Mouse (Mus musculus): Measurements from ENCODE around the gene Fut11. TPM values are rescaled to one million over a fixed set of nuclear protein-coding genes. Genes with fewer than 3 reads are reported as not detected.

Fut11 gene
- polyA plus RNA-seq (2011; ENCODE audit: insufficient read depth, insufficient read length, low read depth, missing spikeins) = 8.0 and 8.9 TPM in 2 replicates

DNA sequence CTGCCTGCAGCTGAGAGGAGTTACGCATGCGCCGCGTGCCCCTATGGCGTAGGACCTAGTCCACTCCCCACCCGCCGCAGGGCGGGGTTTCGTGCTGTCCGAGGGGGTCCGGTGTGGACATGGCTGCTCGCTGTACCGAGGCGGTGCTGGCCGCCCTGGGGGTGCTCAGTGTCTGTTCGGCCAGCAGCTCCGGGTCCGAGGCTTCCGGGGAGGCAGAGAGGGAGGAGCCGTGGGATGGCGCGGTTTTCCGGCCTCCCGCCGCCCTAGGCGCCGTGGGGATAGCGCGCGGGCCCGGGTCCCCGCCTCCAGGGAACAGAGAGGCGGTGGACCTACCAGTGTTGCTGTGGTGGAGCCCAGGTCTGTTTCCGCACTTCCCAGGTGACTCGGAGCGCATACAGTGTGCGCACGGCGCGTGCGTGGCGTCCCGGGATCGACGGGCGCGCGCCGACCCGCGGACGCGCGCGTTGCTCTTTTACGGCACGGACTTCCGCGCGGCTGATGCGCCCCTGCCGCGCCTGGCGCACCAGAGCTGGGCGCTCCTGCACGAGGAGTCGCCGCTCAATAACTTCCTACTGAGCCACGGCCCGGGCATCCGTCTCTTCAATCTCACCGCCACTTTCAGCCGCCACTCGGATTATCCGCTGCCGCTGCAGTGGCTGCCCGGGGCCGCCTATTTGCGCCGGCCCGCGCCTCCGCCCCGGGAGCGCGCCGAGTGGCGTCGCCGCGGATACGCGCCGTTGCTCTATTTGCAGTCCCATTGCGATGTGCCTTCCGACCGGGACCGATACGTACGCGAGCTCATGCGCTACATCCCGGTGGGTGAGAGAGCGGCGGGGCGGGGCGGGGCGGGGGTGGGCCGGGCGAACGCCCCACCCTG is at the start of gene Fut11:
Gene Fut11 (plus strand): TSS at position 85 of the 877 bp plus-strand sequence.
- Histone ChIP-seq H3K9me3 (replicated peaks; ENCODE audit: control insufficient read depth, insufficient read depth, low read length, poor library complexity, severe bottlenecking) (no peaks in the 10 kb centered on the region), H3K9ac (ENCODE audit: low read depth, poor library complexity, severe bottlenecking) (peak within 1 kb of the TSS; percentile 47), H3K4me3 (ENCODE audit: low read depth, low read length) (peak within 1 kb of the TSS; percentile 60), H3K36me3 (ENCODE audit: control insufficient read depth, insufficient read depth, low read length, poor library complexity, severe bottlenecking) (peaks cover 25% of the 10 kb centered on the region), H3K27ac (ENCODE audit: insufficient read depth, low read length) (peak within 1 kb of the TSS; percentile 44), H3K4me1 (ENCODE audit: control insufficient read depth, insufficient read depth, low read length) (no peaks in the 10 kb centered on the region), H3K27me3 (ENCODE audit: control insufficient read depth, insufficient read depth, low read length, poor library complexity, severe bottlenecking) (no peaks in the 10 kb centered on the region)
- TF ChIP-seq CTCF (IDR thresholded peaks at IDR 0.05; ENCODE audit: low read depth, low read length) (no peak), EP300 (IDR thresholded peaks at IDR 0.05; ENCODE audit: insufficient read depth, low read depth, low read length) (no peak), POLR2A (IDR thresholded peaks at IDR 0.05; ENCODE audit: insufficient read depth, low read length) (no peak)

DNA sequence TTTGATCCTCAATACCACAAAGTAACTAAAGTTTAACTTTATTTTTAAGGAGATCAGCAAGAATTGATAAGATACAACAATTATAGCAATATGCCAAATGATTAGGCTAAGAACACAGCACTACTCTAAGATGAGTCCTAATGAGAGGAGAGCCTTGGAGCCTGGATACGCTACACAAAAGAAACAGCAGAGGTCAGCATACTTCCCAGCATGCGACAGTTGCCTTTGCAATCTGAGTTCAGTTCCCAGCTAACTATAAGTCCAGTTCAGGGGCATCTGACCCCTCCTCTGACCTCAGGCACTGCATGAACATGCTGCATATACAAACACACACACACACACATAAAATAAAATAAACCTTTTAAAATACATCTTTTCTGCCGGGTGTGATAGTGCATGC is 49.2 kb upstream of the Fut11 start:
- TF ChIP-seq EP300 (IDR thresholded peaks at IDR 0.05; ENCODE audit: insufficient read depth, low read depth, low read length) = no peak
- TF ChIP-seq POLR2A (IDR thresholded peaks at IDR 0.05; ENCODE audit: insufficient read depth, low read length) = no peak
- TF ChIP-seq CTCF (IDR thresholded peaks at IDR 0.05; ENCODE audit: low read depth, low read length) = peak; percentile 3
- Histone ChIP-seq H3K4me3 (ENCODE audit: low read depth, low read length) (no peak overlapping the region), H3K9ac (ENCODE audit: low read depth, poor library complexity, severe bottlenecking) (no peak overlapping the region), H3K27me3 (ENCODE audit: control insufficient read depth, insufficient read depth, low read length, poor library complexity, severe bottlenecking) (no peaks in the 10 kb centered on the region), H3K9me3 (replicated peaks; ENCODE audit: control insufficient read depth, insufficient read depth, low read length, poor library complexity, severe bottlenecking) (no peaks in the 10 kb centered on the region), H3K36me3 (ENCODE audit: control insufficient read depth, insufficient read depth, low read length, poor library complexity, severe bottlenecking) (no peaks in the 10 kb centered on the region), H3K27ac (ENCODE audit: insufficient read depth, low read length) (no peak overlapping the region), H3K4me1 (ENCODE audit: control insufficient read depth, insufficient read depth, low read length) (no peaks in the 10 kb centered on the region)

DNA sequence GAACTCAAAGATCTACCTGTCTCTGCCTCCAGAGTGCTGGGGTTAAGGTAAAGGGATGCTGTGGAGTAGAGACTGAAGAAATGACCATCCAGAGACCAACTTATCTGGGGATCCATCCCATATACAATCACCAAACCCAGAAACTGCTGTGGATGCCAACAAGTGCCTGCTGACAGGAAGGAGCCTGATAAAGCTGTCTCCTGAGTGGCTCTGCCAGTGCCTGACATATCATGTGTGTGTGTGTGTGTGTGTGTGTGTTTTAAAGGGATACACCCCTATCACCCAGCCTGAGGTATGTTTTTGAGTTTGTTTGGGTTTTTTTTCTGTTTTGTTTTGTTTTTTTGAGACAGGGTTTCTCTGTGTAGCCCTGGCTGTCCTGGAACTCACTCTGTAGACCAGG is 48.4 kb upstream of the Fut11 start:
- no peaks in the 10 kb centered on the region for H3K27me3 ChIP-seq (ENCODE audit: control insufficient read depth, insufficient read depth, low read length, poor library complexity, severe bottlenecking)
- H3K4me1 ChIP-seq (ENCODE audit: control insufficient read depth, insufficient read depth, low read length) = no peaks in the 10 kb centered on the region
- H3K27ac ChIP-seq (ENCODE audit: insufficient read depth, low read length) = no peak overlapping the region
- no peaks in the 10 kb centered on the region for H3K36me3 ChIP-seq (ENCODE audit: control insufficient read depth, insufficient read depth, low read length, poor library complexity, severe bottlenecking)
- H3K4me3 ChIP-seq (ENCODE audit: low read depth, low read length) = no peak overlapping the region
- TF ChIP-seq CTCF (IDR thresholded peaks at IDR 0.05; ENCODE audit: low read depth, low read length) (no peak), EP300 (IDR thresholded peaks at IDR 0.05; ENCODE audit: insufficient read depth, low read depth, low read length) (no peak), POLR2A (IDR thresholded peaks at IDR 0.05; ENCODE audit: insufficient read depth, low read length) (no peak)
- H3K9ac ChIP-seq (ENCODE audit: low read depth, poor library complexity, severe bottlenecking) = no peak overlapping the region
- no peaks in the 10 kb centered on the region for H3K9me3 ChIP-seq (replicated peaks; ENCODE audit: control insufficient read depth, insufficient read depth, low read length, poor library complexity, severe bottlenecking)

DNA sequence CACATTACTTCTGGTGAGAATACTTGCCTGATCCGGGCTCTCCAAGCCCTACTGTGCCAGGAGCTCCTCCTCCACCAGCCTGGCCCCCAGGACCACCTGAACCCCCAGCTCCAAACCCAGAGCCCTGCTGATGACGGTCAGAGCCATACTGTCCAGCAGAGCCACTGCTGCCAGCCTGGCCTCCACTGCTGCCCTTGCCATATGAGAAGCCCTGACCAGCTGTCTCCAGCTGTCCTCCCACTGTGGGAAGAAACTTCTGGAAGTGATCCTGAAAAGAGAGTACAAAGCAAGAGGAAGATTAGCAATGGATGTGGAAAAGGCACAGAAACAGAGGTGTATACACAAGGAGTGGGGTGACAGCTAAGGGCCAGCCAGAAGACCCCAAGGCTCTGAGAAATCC is 43.8 kb upstream of the Fut11 start:
- TF ChIP-seq POLR2A (IDR thresholded peaks at IDR 0.05; ENCODE audit: insufficient read depth, low read length) (no peak), CTCF (IDR thresholded peaks at IDR 0.05; ENCODE audit: low read depth, low read length) (no peak), EP300 (IDR thresholded peaks at IDR 0.05; ENCODE audit: insufficient read depth, low read depth, low read length) (no peak)
- Histone ChIP-seq H3K9ac (ENCODE audit: low read depth, poor library complexity, severe bottlenecking) (no peak overlapping the region), H3K36me3 (ENCODE audit: control insufficient read depth, insufficient read depth, low read length, poor library complexity, severe bottlenecking) (no peaks in the 10 kb centered on the region), H3K9me3 (replicated peaks; ENCODE audit: control insufficient read depth, insufficient read depth, low read length, poor library complexity, severe bottlenecking) (no peaks in the 10 kb centered on the region), H3K27me3 (ENCODE audit: control insufficient read depth, insufficient read depth, low read length, poor library complexity, severe bottlenecking) (no peaks in the 10 kb centered on the region), H3K4me1 (ENCODE audit: control insufficient read depth, insufficient read depth, low read length) (no peaks in the 10 kb centered on the region), H3K4me3 (ENCODE audit: low read depth, low read length) (no peak overlapping the region), H3K27ac (ENCODE audit: insufficient read depth, low read length) (no peak overlapping the region)

DNA sequence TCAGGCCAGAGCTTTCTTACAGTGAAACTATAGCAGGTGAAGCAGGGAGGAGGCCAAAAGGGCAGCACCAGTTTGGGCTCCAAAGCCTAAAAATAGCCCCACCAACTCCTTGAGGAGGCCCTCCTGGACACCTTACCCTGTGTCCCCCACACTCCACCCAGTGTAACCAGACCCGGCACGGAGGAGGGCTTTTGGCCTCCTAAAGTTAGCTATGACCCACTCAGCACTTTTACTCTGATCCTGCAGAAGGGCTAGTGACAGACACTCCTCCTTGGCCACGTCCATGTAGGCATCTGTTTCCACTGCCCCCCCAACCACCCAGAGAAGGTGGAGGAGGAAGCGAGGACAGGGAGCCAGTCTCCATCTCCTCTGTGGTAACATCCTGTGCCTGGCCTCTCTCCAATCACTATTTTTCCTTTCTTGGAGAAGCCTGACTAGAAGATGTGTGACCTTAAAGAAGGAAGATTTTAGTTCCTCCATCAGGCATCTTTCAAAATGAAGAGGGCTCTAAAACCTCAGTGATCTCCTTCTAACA is 43.0 kb upstream of the Fut11 start:
- TF ChIP-seq EP300 (IDR thresholded peaks at IDR 0.05; ENCODE audit: insufficient read depth, low read depth, low read length) (no peak), CTCF (IDR thresholded peaks at IDR 0.05; ENCODE audit: low read depth, low read length) (no peak), POLR2A (IDR thresholded peaks at IDR 0.05; ENCODE audit: insufficient read depth, low read length) (no peak)
- Histone ChIP-seq H3K4me3 (ENCODE audit: low read depth, low read length) (no peak overlapping the region), H3K9me3 (replicated peaks; ENCODE audit: control insufficient read depth, insufficient read depth, low read length, poor library complexity, severe bottlenecking) (no peaks in the 10 kb centered on the region), H3K4me1 (ENCODE audit: control insufficient read depth, insufficient read depth, low read length) (no peaks in the 10 kb centered on the region), H3K36me3 (ENCODE audit: control insufficient read depth, insufficient read depth, low read length, poor library complexity, severe bottlenecking) (no peaks in the 10 kb centered on the region), H3K27ac (ENCODE audit: insufficient read depth, low read length) (no peak overlapping the region), H3K27me3 (ENCODE audit: control insufficient read depth, insufficient read depth, low read length, poor library complexity, severe bottlenecking) (no peaks in the 10 kb centered on the region), H3K9ac (ENCODE audit: low read depth, poor library complexity, severe bottlenecking) (no peak overlapping the region)

Measured in ES-Bruce4 (cell line).